Mouse (Mus musculus) midbrain, embryonic 15.5 days (tissue): ENCODE results near the gene Carns1. TPM values are rescaled to one million over a fixed set of nuclear protein-coding genes. Genes with fewer than 3 reads are reported as not detected.
"Not testable (repeated sequence)": the region's sequence is repeated elsewhere in the genome, so short reads cannot be mapped to it uniquely, and the experiment has no call there.

Experiments used
- ATAC-seq: fragments of 200-750 bp; cut with Nextera tagmentation; replicated peaks from 2 replicates; pipeline ENCODE4 v1.8.0; 2017; ENCODE audit warnings: moderate TSS enrichment
- H3K27ac ChIP-seq: fragments of 300-500 bp; sonication (generic); 2 replicates; pipeline ENCODE4 v1.5.1; 2015; ENCODE audit warnings: mild to moderate bottlenecking, inconsistent platforms
- H3K27me3 ChIP-seq: fragments of 300-500 bp; sonication (generic); replicated peaks from 2 replicates; pipeline ENCODE4 v1.6.1; 2015; ENCODE audit warnings: inconsistent platforms
- H3K36me3 ChIP-seq: fragments of 300-500 bp; sonication (generic); replicated peaks from 2 replicates; pipeline ENCODE4 v1.6.1; 2015; ENCODE audit warnings: inconsistent platforms
- H3K4me1 ChIP-seq: fragments of 300-500 bp; sonication (generic); 2 replicates; pipeline ENCODE4 v1.6.1; 2015; ENCODE audit warnings: inconsistent platforms
- H3K4me2 ChIP-seq: fragments of 300-500 bp; sonication (generic); 2 replicates; pipeline ENCODE4 v1.6.1; 2015; ENCODE audit warnings: inconsistent platforms, mild to moderate bottlenecking, moderate library complexity
- H3K4me3 ChIP-seq: fragments of 300-500 bp; sonication (generic); 2 replicates; pipeline ENCODE4 v1.5.1; 2015; ENCODE audit warnings: mild to moderate bottlenecking, inconsistent platforms
- H3K9ac ChIP-seq: fragments of 300-500 bp; sonication (generic); 2 replicates; pipeline ENCODE4 v1.6.1; 2015; ENCODE audit warnings: mild to moderate bottlenecking, inconsistent platforms
- H3K9me3 ChIP-seq: fragments of 300-500 bp; sonication (generic); 2 replicates; pipeline ENCODE4 v1.6.1; 2016; ENCODE audit warnings: inconsistent platforms
- WGBS: fragments of 180-500 bp; shearing (Covaris S2); methylation state at CpG from one replicate; pipeline ENCODE4 v1.1.7; 2015; ENCODE audit warnings: mixed read lengths; 5-methylcytosine and 5-hydroxymethylcytosine counted together
- polyA plus RNA-seq: library from polyadenylated mRNA; unstranded; fragments of >200 nt; fragmentation: Nextera tagmentation; extraction: Ambion mirVana; gene quantifications from 2 replicates; pipeline ENCODE4 v1.2.1, GENCODE M21; 2015

Gene Carns1
- polyA plus RNA-seq, 1 experiment from 2014 or later: 6.9 TPM

DNA sequence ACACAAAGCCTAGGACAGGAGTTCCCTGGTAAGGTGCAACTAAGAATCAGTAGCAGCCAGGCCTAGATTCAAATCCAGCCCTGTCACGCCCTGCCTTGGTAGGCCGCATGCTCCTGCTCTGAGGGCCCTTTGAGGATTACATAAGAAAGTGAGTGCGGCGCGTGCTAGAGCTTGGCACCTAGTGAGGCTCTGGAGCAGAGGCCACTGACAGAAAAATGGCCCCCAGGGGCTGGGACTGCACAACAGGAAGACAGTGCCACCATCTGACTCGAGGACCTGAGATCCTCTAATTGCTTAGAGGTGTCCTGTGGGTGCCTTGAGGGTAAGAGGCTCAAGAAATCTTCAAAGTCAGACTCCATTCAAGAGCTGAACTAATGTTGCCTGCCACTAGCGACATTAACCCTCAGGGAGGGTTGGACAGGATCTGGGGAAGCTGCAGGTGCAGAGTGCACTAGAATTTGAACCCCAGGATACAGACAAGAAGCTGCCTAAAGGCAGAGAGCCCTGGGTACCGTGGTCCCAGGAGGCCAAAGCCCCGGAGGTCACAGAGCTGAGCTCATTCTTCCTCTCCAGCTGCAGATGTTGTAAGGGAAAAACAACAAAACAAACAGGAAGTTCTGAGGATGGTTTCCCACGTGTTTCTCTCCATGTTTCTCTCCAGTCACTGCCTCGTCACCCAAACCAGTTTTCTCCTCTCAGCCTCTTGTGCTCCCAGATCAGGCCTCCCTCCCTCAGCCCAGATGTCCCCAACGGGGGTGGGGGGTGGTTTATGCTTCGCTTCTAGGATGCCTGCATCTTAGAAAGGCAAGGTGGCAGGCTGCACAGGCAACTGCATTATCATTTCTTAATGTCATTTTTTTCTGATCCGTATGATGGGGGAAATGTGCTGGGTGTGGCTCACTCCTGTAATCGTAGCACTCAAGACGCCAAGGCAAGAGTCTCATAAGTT, 30.5 kb downstream of the Carns1 start:
- Histone ChIP-seq H3K9me3 (no peaks in the 10 kb centered on the region), H3K4me1 (peaks cover 19% of the 10 kb centered on the region), H3K9ac (no peak overlapping the region), H3K4me3 (no peak overlapping the region), H3K27ac (no peak overlapping the region), H3K36me3 (no peaks in the 10 kb centered on the region), H3K4me2 (no peak overlapping the region), H3K27me3 (no peaks in the 10 kb centered on the region)
- WGBS: 83% methylated on average over 16 of the region's 16 CpGs
- ATAC-seq: no peak

DNA sequence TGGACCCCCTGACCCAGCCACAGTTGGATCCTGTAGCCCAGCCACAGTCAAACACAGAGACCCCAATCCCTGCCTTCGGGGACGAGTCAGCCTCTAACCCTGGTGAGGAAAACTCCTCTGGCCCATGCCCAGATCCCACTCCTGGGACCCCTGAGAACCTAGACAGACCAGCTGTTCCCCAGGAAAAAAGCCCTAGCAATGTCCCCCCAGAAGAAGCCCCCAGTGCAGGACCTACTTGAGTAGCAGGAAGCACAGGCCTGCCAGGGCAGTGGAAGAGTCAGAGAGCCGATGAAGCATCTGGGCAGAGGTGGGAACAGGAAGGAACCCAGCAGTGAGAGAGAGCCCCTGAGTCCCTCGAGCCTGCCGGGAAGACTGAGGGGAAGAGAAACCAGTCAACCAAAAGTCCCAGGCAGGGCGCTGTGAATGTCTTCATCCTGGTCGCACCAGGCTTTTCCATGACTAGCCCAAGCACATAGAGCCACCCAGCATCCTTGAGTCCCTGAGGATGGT, 31.5 kb downstream of the Carns1 start, which contains the start of gene Cabp4:
Gene Cabp4 (minus strand): TSS at position 275 of the 510 bp plus-strand sequence.
- H3K27me3 ChIP-seq: no peaks in the 10 kb centered on the region
- no peaks in the 10 kb centered on the region for H3K36me3 ChIP-seq
- H3K9ac ChIP-seq: no peak within 1 kb of the TSS
- no peak within 1 kb of the TSS for H3K4me3 ChIP-seq
- H3K4me1 ChIP-seq: peaks cover 11% of the 10 kb centered on the region
- no peaks in the 10 kb centered on the region for H3K9me3 ChIP-seq
- no peak for ATAC-seq
- H3K4me2 ChIP-seq: no peak within 1 kb of the TSS
- 83% methylated on average over 7 of the region's 7 CpGs for WGBS
- H3K27ac ChIP-seq: no peak within 1 kb of the TSS

DNA sequence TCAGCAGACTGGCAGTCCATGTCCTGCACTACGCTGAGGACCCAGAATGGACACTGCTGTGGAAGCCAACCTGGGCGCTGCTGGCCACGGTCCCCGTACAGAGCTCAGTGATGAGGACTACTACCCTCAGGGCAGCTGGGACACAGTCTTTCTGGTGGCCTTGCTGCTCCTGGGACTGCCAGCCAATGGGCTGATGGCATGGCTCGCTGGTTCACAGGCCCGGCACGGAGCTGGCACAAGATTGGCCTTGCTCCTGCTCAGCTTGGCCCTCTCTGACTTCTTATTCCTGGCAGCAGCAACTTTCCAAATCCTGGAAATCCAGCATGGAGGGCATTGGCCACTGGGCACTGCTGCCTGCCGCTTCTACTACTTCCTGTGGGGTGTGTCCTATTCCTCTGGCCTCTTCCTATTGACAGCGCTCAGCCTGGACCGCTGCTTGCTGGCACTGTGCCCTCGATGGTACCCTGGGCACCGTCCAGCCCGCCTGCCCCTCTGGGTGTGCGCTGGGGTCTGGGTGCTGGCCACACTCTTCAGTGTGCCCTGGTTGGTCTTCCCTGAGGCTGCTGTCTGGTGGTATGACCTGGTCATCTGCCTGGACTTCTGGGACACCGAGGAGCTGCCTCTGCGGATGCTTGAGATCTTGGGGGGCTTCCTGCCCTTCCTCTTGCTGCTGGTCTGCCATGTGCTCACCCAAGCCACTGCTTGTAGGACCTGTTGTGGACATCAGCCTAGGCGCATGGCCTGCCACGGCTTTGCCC, 32.7 kb downstream of the Carns1 start:
- ATAC-seq: no peak
- WGBS: 92% methylated on average over 18 of the region's 18 CpGs

DNA sequence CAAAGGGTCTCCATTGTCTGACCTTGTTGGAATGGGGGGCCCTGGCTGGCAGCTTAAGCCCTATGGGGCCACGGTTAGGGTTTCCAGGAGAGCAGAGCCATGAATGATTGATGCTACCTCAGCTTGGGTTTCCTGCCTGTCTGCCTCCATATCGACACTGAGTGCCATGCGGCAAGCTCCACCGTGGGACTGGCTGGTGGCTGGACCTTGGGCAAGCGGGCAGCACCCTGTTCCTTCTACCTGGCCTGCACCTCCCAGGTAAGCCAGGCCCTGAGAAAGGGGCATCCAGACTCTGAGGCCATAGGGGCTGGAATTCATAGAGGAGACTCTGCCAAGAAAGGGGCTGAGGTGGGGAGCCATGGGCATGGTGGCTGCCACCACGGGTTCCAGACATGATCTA, 35.1 kb downstream of the Carns1 start:
- Histone ChIP-seq H3K9me3 (no peaks in the 10 kb centered on the region), H3K9ac (no peak overlapping the region), H3K4me2 (no peak overlapping the region), H3K4me3 (no peak overlapping the region), H3K27ac (no peak overlapping the region), H3K4me1 (0 out of 2 replicates have a peak, but pooled peaks cover 2% of the 10 kb centered on the region), H3K27me3 (no peaks in the 10 kb centered on the region), H3K36me3 (no peaks in the 10 kb centered on the region)
- ATAC-seq: no peak
- WGBS: 74% methylated on average over 6 of the region's 6 CpGs

More for the DNA sequence above, 32.7 kb downstream of the Carns1 start:
- no peak overlapping the region for H3K4me2 ChIP-seq
- H3K36me3 ChIP-seq: no peaks in the 10 kb centered on the region
- no peaks in the 10 kb centered on the region for H3K9me3 ChIP-seq
- H3K27me3 ChIP-seq: no peaks in the 10 kb centered on the region
- H3K4me1 ChIP-seq: peaks cover 4% of the 10 kb centered on the region
- no peak overlapping the region for H3K4me3 ChIP-seq
- no peak overlapping the region for H3K27ac ChIP-seq
- H3K9ac ChIP-seq: no peak overlapping the region

DNA sequence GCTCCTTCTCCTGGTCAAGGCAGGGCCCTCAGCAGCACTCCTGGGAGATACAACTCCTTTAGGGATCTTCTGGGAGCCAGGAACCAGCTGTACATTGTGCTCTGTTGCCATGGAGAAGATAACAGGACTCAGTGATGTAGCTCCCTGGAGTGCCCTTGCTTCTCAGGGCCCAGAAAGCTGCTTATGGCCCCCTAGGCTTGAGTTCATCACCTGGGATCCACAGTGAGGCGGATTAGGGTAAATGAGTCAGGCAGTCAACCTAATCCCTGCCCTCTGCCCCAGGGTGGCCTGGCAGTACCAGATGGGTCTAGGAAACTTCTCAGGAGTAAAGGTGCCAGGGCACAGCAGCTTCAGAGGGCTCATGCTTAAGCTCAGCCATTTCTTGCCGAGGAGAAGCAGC, 35.8 kb downstream of the Carns1 start, which contains the start of gene Gpr152:
Gene Gpr152 (plus strand): TSS at position 342 of the 400 bp plus-strand sequence.
- no peaks in the 10 kb centered on the region for H3K9me3 ChIP-seq
- H3K4me3 ChIP-seq: no peak within 1 kb of the TSS
- no peak within 1 kb of the TSS for H3K9ac ChIP-seq
- WGBS: 45% methylated on average over 2 of the region's 2 CpGs
- no peaks in the 10 kb centered on the region for H3K36me3 ChIP-seq
- ATAC-seq: no peak
- no peak within 1 kb of the TSS for H3K27ac ChIP-seq
- no peak within 1 kb of the TSS for H3K4me2 ChIP-seq
- 0 out of 2 replicates have a peak, but pooled peaks cover 2% of the 10 kb centered on the region for H3K4me1 ChIP-seq
- H3K27me3 ChIP-seq: no peaks in the 10 kb centered on the region

DNA sequence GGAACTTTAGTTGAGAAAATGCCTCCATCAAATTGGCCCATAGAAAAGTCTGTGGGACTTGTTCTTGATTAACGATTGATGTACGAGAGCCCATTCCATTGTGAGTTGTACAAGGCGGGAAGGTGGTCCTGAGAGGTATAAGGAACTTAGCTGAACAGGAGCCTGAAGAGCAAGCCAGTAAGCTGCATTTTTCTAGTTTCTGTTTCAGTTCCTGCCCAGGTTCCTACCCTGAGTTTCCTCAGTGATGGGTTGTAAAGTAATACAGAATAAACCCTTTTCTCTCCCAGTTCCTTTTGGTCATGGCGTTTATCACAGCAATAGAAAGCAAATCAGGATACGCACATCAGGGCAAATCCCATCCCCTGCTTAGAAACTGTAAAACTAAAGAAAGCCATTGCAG, 37.4 kb downstream of the Carns1 start:
- no peaks in the 10 kb centered on the region for H3K9me3 ChIP-seq
- H3K9ac ChIP-seq: no peak overlapping the region
- no peaks in the 10 kb centered on the region for H3K27me3 ChIP-seq
- 0 out of 2 replicates have a peak, but pooled peaks cover 2% of the 10 kb centered on the region for H3K4me1 ChIP-seq
- no peak overlapping the region for H3K27ac ChIP-seq
- H3K4me2 ChIP-seq: no peak overlapping the region
- no peak for ATAC-seq
- 85% methylated on average over 5 of the region's 5 CpGs for WGBS
- no peak overlapping the region for H3K4me3 ChIP-seq
- peaks cover under 1% of the 10 kb centered on the region; the same call in 1 of the 2 replicates for H3K36me3 ChIP-seq

DNA sequence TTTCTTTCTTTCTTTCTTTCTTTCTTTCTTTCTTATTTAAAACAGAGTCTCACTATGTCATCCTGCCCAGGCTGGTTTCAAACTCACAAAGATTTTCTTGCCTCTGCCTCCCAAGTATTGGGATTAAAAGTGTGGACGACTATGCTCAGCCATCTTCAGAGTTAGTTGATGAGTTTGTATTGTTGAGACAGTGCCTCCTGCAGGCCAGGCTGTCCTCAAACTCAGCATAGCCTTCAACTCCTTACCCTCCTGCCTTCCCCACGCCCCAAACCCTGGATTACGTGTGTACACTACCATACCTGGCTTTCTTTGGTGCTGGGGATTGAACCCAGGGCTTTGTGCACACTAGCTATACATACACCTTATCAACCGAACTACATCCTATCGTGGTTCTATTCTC, 38.8 kb downstream of the Carns1 start:
- H3K9me3 ChIP-seq: no peaks in the 10 kb centered on the region
- H3K4me1 ChIP-seq: 0 out of 2 replicates have a peak, but pooled peaks cover 2% of the 10 kb centered on the region
- H3K4me2 ChIP-seq: no peak overlapping the region
- no peak overlapping the region for H3K9ac ChIP-seq
- H3K36me3 ChIP-seq: peaks cover 15% of the 10 kb centered on the region; the same call in 1 of the 2 replicates
- no peak for ATAC-seq
- no peaks in the 10 kb centered on the region for H3K27me3 ChIP-seq
- no peak overlapping the region for H3K27ac ChIP-seq
- 81% methylated on average over 5 of the region's 5 CpGs for WGBS
- no peak overlapping the region for H3K4me3 ChIP-seq

DNA sequence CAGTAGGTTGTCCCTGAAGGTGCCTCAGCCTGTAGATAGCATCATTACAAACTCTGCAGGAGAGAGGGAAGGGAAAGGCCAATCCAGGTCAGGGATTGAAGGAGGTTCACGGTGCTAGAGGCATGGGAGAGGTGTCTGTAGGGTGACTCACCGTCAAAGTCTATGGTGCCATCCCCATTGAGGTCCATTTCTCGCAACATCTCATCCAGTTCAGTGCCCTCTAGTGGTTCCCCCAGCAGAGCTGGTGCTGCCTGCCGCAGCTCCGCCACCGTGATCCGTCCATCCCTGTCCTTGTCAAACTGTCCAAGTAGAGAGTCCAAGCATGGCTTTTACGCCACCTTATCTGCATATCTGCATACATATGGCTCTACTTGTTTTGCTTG, 39.3 kb downstream of the Carns1 start:
- not testable (repeated sequence) for H3K9ac ChIP-seq, H3K27ac ChIP-seq, ATAC-seq, H3K4me2 ChIP-seq, H3K27me3 ChIP-seq, H3K4me1 ChIP-seq, H3K4me3 ChIP-seq, H3K9me3 ChIP-seq
- H3K36me3 ChIP-seq: peaks cover 17% of the 10 kb centered on the region; the same call in 1 of the 2 replicates
- WGBS: 22% methylated on average over 8 of the region's 8 CpGs

DNA sequence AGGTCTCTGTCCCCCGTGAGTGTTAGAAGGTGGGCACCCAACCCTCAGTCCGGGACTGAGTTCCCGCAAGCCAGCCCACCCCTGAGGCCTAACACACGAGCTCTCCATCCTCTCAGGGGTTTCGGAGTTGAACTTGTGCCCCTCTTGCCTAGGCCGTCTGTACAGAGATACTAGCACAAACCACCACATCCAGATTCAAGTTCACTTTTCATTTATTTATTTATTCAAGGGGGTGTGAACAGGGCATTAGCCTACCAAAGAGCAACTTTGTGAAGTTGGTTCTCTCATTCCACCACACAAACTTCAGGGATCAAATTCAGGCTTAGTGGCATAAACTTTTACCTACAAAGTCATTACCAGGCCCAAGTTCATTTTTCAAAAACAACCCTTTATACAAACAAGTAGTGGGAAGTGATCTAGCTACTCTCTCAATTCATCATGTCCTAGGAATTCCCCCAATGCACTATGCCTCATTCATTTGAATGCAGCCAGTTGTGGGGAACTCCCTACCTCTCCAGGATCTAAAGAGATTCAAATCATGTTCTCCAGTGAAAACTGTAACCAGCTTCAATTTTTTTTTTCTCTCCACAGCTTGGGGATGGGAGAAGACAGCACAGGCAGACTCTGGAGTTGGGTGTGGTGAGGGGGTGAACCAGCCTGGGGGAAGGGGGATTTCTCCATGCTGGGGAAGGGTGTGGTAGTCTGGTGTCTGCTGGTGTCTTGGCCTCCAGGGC, 39.9 kb downstream of the Carns1 start:
- H3K9ac ChIP-seq, H3K4me2 ChIP-seq, H3K4me3 ChIP-seq, H3K27ac ChIP-seq, ATAC-seq, H3K27me3 ChIP-seq, H3K9me3 ChIP-seq, H3K4me1 ChIP-seq: not testable (repeated sequence)
- peaks cover 17% of the 10 kb centered on the region; the same call in 1 of the 2 replicates for H3K36me3 ChIP-seq
- WGBS: 81% methylated on average over 6 of the region's 6 CpGs

DNA sequence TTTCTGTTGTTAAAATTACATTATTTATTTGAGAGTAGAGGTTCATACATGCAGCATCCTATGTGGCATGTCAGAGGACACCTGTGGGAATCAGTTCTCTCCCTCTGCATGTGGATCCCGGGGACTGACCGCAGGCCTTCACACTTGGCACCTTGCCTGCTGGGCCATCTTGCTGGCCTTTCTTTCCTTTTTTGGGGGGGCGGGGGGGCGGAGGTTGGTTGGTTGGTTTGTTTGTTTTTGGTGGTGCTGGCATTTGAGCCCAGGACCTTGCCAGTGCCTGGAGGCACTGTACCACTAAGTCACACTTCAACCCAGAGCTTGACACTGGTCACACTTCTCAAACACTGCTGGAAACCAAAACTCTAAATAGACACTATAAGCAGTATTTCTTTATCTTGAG, 40.9 kb downstream of the Carns1 start:
- no peak for ATAC-seq

DNA sequence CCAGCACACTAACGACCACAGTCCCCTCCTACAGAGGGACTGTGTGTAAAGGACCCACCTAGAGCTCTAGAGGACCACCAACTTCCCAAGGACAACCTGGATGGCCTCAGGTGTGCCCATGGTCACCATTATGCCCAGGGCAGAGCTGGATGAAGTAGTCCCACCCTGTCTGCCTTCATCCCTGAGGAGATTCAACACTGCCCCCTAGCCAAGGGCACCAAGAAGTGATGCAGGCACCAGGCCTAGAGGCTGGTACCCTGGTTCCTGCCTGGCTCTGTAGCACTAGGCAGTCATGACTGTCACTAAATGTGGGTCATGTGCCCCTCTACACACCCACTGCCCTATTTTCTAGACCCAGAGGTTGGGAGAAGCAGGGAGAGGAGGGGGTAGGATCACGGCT, 43.5 kb downstream of the Carns1 start:
- Histone ChIP-seq H3K36me3 (peaks cover 17% of the 10 kb centered on the region; the same call in 1 of the 2 replicates), H3K9me3 (no peaks in the 10 kb centered on the region), H3K4me1 (peaks cover 13% of the 10 kb centered on the region), H3K27ac (no peak overlapping the region), H3K9ac (no peak overlapping the region), H3K27me3 (no peaks in the 10 kb centered on the region), H3K4me2 (no peak overlapping the region), H3K4me3 (no peak overlapping the region)
- ATAC-seq: no peak
- WGBS: 86% methylated on average over 2 of the region's 2 CpGs

More for the DNA sequence above, 40.9 kb downstream of the Carns1 start:
- peaks cover 17% of the 10 kb centered on the region; the same call in 1 of the 2 replicates for H3K36me3 ChIP-seq
- H3K4me3 ChIP-seq: no peak overlapping the region
- WGBS: 86% methylated on average over 4 of the region's 4 CpGs
- H3K4me1 ChIP-seq: 0 out of 2 replicates have a peak, but pooled peaks cover under 1% of the 10 kb centered on the region
- H3K4me2 ChIP-seq: no peak overlapping the region
- H3K9me3 ChIP-seq: no peaks in the 10 kb centered on the region
- H3K27ac ChIP-seq: no peak overlapping the region
- no peak overlapping the region for H3K9ac ChIP-seq
- no peaks in the 10 kb centered on the region for H3K27me3 ChIP-seq
